Mouse (Mus musculus): ENCODE data around the gene Il4. TPM values are rescaled to one million over a fixed set of nuclear protein-coding genes. Genes with fewer than 3 reads are reported as not detected.
"Not testable (repeated sequence)": the region's sequence is repeated elsewhere in the genome, so short reads cannot be mapped to it uniquely, and the experiment has no call there.

The Il4 gene
- polyA plus RNA-seq, 1 experiment = not detected

DNA sequence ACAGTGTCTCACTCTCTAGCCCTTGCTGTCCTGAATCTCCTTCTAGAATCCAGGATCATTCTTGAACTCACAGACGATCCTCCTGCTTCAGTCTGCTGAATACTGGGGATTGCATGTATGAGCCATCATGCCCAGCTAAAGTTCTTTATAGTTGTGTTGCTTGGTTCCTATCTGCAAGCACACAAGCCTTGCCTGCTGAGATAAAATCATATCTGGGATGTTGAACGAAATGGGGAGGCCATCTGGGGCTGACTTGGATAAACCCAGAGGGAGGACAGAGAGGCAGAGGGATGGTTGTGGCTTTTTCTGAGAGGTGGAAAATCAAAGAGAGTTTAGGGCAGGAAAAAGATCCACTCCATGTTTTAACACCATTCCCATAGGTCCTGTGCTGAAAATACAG, 56.5 kb downstream of the Il4 start:
- H3K27ac ChIP-seq (ENCODE audit: control insufficient read depth, insufficient read depth, low read depth, low read length) = no peak overlapping the region

DNA sequence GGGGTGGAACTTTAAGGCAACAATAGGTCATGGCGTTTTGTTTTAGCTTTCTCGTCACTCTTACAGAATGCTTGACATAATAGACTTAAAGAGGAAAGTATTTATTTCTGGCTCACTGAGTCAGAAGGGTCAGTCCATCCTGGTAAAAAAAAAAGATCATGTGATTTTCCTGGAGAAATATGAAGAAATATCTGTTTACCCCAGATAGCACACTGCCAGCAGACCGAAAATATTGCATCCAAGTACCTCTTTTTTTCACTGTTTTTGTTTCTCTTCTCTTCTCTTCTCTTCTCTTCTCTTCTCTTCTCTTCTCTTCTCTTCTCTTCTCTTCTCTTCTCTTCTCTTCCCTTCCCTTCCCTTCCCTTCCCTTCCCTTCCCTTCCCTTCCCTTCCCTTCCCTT, 58.5 kb downstream of the Il4 start:
- not testable (repeated sequence) for H3K36me3 ChIP-seq (ENCODE audit: control insufficient read depth, insufficient read depth, low read length); H3K27me3 ChIP-seq (ENCODE audit: control insufficient read depth, insufficient read depth, low read length)

More for the DNA sequence above, 56.5 kb downstream of the Il4 start:
- H3K4me1 ChIP-seq (ENCODE audit: control insufficient read depth, insufficient read depth, low read length) = peaks cover 2% of the 10 kb centered on the region; the same call in 1 of the 2 replicates
- TF ChIP-seq POLR2A (IDR thresholded peaks at IDR 0.05; ENCODE audit: control insufficient read depth, low read depth, low read length) (no peak), CTCF (IDR thresholded peaks at IDR 0.05; ENCODE audit: control insufficient read depth, insufficient read depth, insufficient replicate concordance, low read depth, low read length) (no peak)
- H3K27me3 ChIP-seq (ENCODE audit: control insufficient read depth, insufficient read depth, low read length) = no peaks in the 10 kb centered on the region
- H3K36me3 ChIP-seq (ENCODE audit: control insufficient read depth, insufficient read depth, low read length) = no peaks in the 10 kb centered on the region
- no peak overlapping the region for H3K4me3 ChIP-seq (ENCODE audit: control insufficient read depth, low read depth, low read length)

DNA sequence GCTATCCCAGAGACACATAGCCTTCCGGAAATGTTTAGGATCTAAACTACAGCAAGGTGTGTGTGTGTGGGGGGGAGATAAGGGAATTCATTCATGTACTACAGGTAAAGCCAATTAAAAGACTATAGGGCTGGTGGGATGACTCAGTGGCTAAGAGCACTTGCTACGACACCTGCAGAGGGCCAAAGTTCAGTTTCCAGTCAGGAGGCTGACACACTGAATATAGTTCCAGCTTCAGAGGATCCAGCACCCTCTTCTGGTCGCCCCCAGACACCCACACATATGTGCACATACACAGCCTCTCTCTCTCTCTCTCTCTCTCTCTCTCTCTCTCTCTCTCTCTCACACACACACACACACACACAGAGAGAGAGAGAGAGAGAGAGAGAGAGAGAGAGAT, 60.5 kb downstream of the Il4 start:
- not testable (repeated sequence) for H3K4me1 ChIP-seq (ENCODE audit: control insufficient read depth, insufficient read depth, low read length); H3K4me3 ChIP-seq (ENCODE audit: control insufficient read depth, low read depth, low read length); H3K27ac ChIP-seq (ENCODE audit: control insufficient read depth, insufficient read depth, low read depth, low read length); H3K27me3 ChIP-seq (ENCODE audit: control insufficient read depth, insufficient read depth, low read length); H3K36me3 ChIP-seq (ENCODE audit: control insufficient read depth, insufficient read depth, low read length)

More for the DNA sequence above, 58.5 kb downstream of the Il4 start:
- not testable (repeated sequence) for H3K4me1 ChIP-seq (ENCODE audit: control insufficient read depth, insufficient read depth, low read length); H3K4me3 ChIP-seq (ENCODE audit: control insufficient read depth, low read depth, low read length); H3K27ac ChIP-seq (ENCODE audit: control insufficient read depth, insufficient read depth, low read depth, low read length)

DNA sequence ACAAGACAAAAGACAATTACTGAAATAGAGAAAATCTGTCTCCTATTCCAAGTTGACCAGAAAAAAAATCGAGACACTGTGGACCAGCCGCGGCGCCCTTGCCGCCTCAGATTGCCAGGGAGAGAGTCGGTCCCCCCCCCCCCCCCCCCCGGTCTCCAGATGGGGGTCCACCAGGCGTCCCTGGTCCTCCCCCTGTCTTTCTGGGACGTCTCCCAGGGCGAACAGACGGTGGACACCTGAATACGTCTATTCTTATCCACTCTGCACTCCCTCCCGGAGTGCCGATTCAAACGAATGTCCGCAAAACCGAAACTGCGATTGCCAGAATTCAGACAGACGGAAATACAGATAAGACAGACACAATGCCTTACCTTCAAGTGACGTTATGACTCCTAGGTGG, 61.9 kb downstream of the Il4 start:
- not testable (repeated sequence) for H3K36me3 ChIP-seq (ENCODE audit: control insufficient read depth, insufficient read depth, low read length); H3K4me1 ChIP-seq (ENCODE audit: control insufficient read depth, insufficient read depth, low read length); H3K27me3 ChIP-seq (ENCODE audit: control insufficient read depth, insufficient read depth, low read length); H3K27ac ChIP-seq (ENCODE audit: control insufficient read depth, insufficient read depth, low read depth, low read length); H3K4me3 ChIP-seq (ENCODE audit: control insufficient read depth, low read depth, low read length)

Other genes starting within 250 kb of the Il4 start
- not detected in 2 replicates for gene Leap2, start 195.5 kb downstream of the Il4 start, polyA plus RNA-seq (2012; rRNA removed)
- 955 and 969 TPM in 2 replicates for gene Uqcrq, start 187.8 kb downstream of the Il4 start, polyA plus RNA-seq (2012; rRNA removed)
- gene Gdf9, start 187.6 kb downstream of the Il4 start, polyA plus RNA-seq (2012; rRNA removed) = 8.4 and 10.1 TPM in 2 replicates
- gene Gm10447, start 161.6 kb downstream of the Il4 start, polyA plus RNA-seq (2012; rRNA removed) = 0.05 and 0.11 TPM in 2 replicates
- 0.41 and 1.1 TPM in 2 replicates for gene Shroom1, start 161.5 kb downstream of the Il4 start, polyA plus RNA-seq (2012; rRNA removed)
- 11.1 and 13.4 TPM in 2 replicates for gene Gm9837, start 148.2 kb downstream of the Il4 start, polyA plus RNA-seq (2012; rRNA removed)
- gene Gm9945, start 138.5 kb downstream of the Il4 start, polyA plus RNA-seq (2012; rRNA removed) = not detected in 2 replicates
- 0.10 and 0.13 TPM in 2 replicates for gene Sowaha, start 138.4 kb downstream of the Il4 start, polyA plus RNA-seq (2012; rRNA removed)
- 3.0 and 3.2 TPM in 2 replicates for gene Sept8, start 99.4 kb downstream of the Il4 start, polyA plus RNA-seq (2012; rRNA removed)
- gene Kif3a, start 51.3 kb downstream of the Il4 start, polyA plus RNA-seq (2012; rRNA removed) = 26.2 and 31.0 TPM in 2 replicates
- gene Il13, start 16.0 kb upstream of the Il4 start, polyA plus RNA-seq (2012; rRNA removed) = 0.96 and 1.1 TPM in 2 replicates
- gene Rad50, start 88.7 kb upstream of the Il4 start, polyA plus RNA-seq (2012; rRNA removed) = 3.0 and 3.2 TPM in 2 replicates
- gene Il5, start 102.1 kb upstream of the Il4 start, polyA plus RNA-seq (2012; rRNA removed) = 0.23 and 0.27 TPM in 2 replicates
- gene Irf1, start 151.3 kb upstream of the Il4 start, polyA plus RNA-seq (2012; rRNA removed) = 3.4 TPM in 2 replicates
- gene Gm17334, start 154.5 kb upstream of the Il4 start, polyA plus RNA-seq (2012; rRNA removed) = not detected in 2 replicates
- 0.91 and 0.93 TPM in 2 replicates for gene Gm12216, start 240.6 kb upstream of the Il4 start, polyA plus RNA-seq (2012; rRNA removed)

All from testis, adult 2 months (tissue).